Mouse (Mus musculus) hindbrain, embryonic 14.5 days (tissue): ENCODE results near the gene Ephb1. TPM values are rescaled to one million over a fixed set of nuclear protein-coding genes. Genes with fewer than 3 reads are reported as not detected.

Experiments
- ATAC-seq: fragments of 200-750 bp; cut with Nextera tagmentation; 2 replicates; pipeline ENCODE4 v1.8.0; 2017; ENCODE audit warnings: moderate number of reproducible peaks, mild to moderate bottlenecking, moderate TSS enrichment, moderate library complexity; ENCODE audit not compliant: low FRiP score
- DNase-seq: peaks from one replicate; pipeline ENCODE4 v3.0.0-alpha.2; 2015; ENCODE audit warnings: low spot score
- H3K27ac ChIP-seq: fragments of 300-500 bp; sonication (generic); 2 replicates; pipeline ENCODE4 v1.5.1; 2014; ENCODE audit warnings: mild to moderate bottlenecking, moderate library complexity
- H3K27me3 ChIP-seq: fragments of 300-500 bp; sonication (generic); 2 replicates; pipeline ENCODE4 v1.6.1; 2014; ENCODE audit warnings: mild to moderate bottlenecking, low read length, mixed read lengths; ENCODE audit not compliant: control insufficient read depth, insufficient read depth
- H3K36me3 ChIP-seq: fragments of 300-500 bp; sonication (generic); replicated peaks from 2 replicates; pipeline ENCODE4 v1.6.1; 2014; ENCODE audit not compliant: control insufficient read depth, insufficient read depth
- H3K4me1 ChIP-seq: fragments of 300-500 bp; sonication (generic); replicated peaks from 2 replicates; pipeline ENCODE4 v1.6.1; 2014; ENCODE audit warnings: antibody characterized with exemption, low read length, mixed read lengths; ENCODE audit not compliant: control insufficient read depth, insufficient read depth
- H3K4me2 ChIP-seq: fragments of 300-500 bp; sonication (generic); replicated peaks from 2 replicates; pipeline ENCODE4 v1.6.1; 2014; ENCODE audit warnings: mild to moderate bottlenecking, moderate library complexity
- H3K4me3 ChIP-seq: fragments of 300-500 bp; sonication (generic); replicated peaks from 2 replicates; pipeline ENCODE4 v1.5.1; 2014; ENCODE audit warnings: mild to moderate bottlenecking, low read length
- H3K9ac ChIP-seq: fragments of 300-500 bp; sonication (generic); 2 replicates; pipeline ENCODE4 v1.6.1; 2014
- H3K9me3 ChIP-seq: fragments of 300-500 bp; sonication (generic); 2 replicates; pipeline ENCODE4 v1.6.1; 2016; ENCODE audit warnings: low read length; ENCODE audit not compliant: control insufficient read depth
- WGBS: fragments of 180-500 bp; shearing (Covaris S2); extraction: QIAGEN DNeasy Blood & Tissue Kit; methylation state at CpG from one replicate; pipeline ENCODE4 v1.1.7; 2014; 5-methylcytosine and 5-hydroxymethylcytosine counted together
- polyA plus RNA-seq: library from polyadenylated mRNA; unstranded; fragments of >200 nt; fragmentation: Nextera tagmentation; extraction: Ambion mirVana; gene quantifications from 2 replicates; pipeline ENCODE4 v1.2.1, GENCODE M21; 2014

Ephb1 gene
- polyA plus RNA-seq, 1 experiment from 2014 or later, result 52.2 TPM

- H3K4me1 ChIP-seq, result peaks cover 31% of the 10 kb centered on the region; the same call in 1 of the 2 replicates
- H3K27me3 ChIP-seq, result no peaks in the 10 kb centered on the region
- no peak overlapping the region for H3K4me3 ChIP-seq
- DNase-seq, result no peak
- no peaks in the 10 kb centered on the region for H3K36me3 ChIP-seq
- no peak overlapping the region for H3K9ac ChIP-seq
- H3K9me3 ChIP-seq, result no peaks in the 10 kb centered on the region
- ATAC-seq, result no peak
- no peak overlapping the region for H3K4me2 ChIP-seq
- 63% methylated on average over 6 of the region's 6 CpGs for WGBS
- no peak overlapping the region for H3K27ac ChIP-seq
These were observed 9.0 kb downstream of the Ephb1 start for GRCm38 (mm10) chr9:102345474-102345873.

GRCm38 (mm10) chr9:102345047-102345446, 9.4 kb downstream of the Ephb1 start:
- H3K27me3 ChIP-seq, result no peaks in the 10 kb centered on the region
- no peak overlapping the region for H3K4me2 ChIP-seq
- WGBS, result 83% methylated on average over 9 of the region's 9 CpGs
- no peaks in the 10 kb centered on the region for H3K9me3 ChIP-seq
- H3K4me1 ChIP-seq, result peaks cover 28% of the 10 kb centered on the region; the same call in 1 of the 2 replicates
- H3K4me3 ChIP-seq, result no peak overlapping the region
- no peak for ATAC-seq
- no peak overlapping the region for H3K9ac ChIP-seq
- H3K27ac ChIP-seq, result no peak overlapping the region
- no peaks in the 10 kb centered on the region for H3K36me3 ChIP-seq
- no peak for DNase-seq

GRCm38 (mm10) chr9:102344086-102344930, 10.2 kb downstream of the Ephb1 start:
- H3K27me3 ChIP-seq, result no peaks in the 10 kb centered on the region

GRCm38 (mm10) chr9:102343061-102343460, 11.4 kb downstream of the Ephb1 start:
- no peaks in the 10 kb centered on the region for H3K9me3 ChIP-seq
- peaks cover 22% of the 10 kb centered on the region; the same call in 1 of the 2 replicates for H3K4me1 ChIP-seq
- WGBS, result 94% methylated on average over 9 of the region's 9 CpGs
- no peak overlapping the region for H3K27ac ChIP-seq
- no peak overlapping the region for H3K9ac ChIP-seq
- H3K27me3 ChIP-seq, result no peaks in the 10 kb centered on the region
- ATAC-seq (no peak), DNase-seq (no peak)
- no peak overlapping the region for H3K4me3 ChIP-seq
- H3K36me3 ChIP-seq, result 0 out of 2 replicates have a peak, but pooled peaks cover 4% of the 10 kb centered on the region
- H3K4me2 ChIP-seq, result no peak overlapping the region

More at GRCm38 (mm10) chr9:102344086-102344930, 10.2 kb downstream of the Ephb1 start:
- H3K4me1 ChIP-seq, result peaks cover 24% of the 10 kb centered on the region; the same call in 1 of the 2 replicates
- no peak overlapping the region for H3K9ac ChIP-seq
- WGBS, result 84% methylated on average over 10 of the region's 10 CpGs
- no peaks in the 10 kb centered on the region for H3K9me3 ChIP-seq
- no peaks in the 10 kb centered on the region for H3K36me3 ChIP-seq
- no peak overlapping the region for H3K4me2 ChIP-seq
- no peak overlapping the region for H3K27ac ChIP-seq
- no peak overlapping the region for H3K4me3 ChIP-seq
- ATAC-seq (no peak), DNase-seq (no peak)

GRCm38 (mm10) chr9:102342026-102342425, 12.5 kb downstream of the Ephb1 start:
- peaks cover 22% of the 10 kb centered on the region; the same call in 1 of the 2 replicates for H3K4me1 ChIP-seq
- no peak overlapping the region for H3K9ac ChIP-seq
- H3K4me2 ChIP-seq, result no peak overlapping the region
- no peaks in the 10 kb centered on the region for H3K9me3 ChIP-seq
- ATAC-seq (no peak), DNase-seq (no peak)
- no peak overlapping the region for H3K4me3 ChIP-seq
- H3K27me3 ChIP-seq, result no peaks in the 10 kb centered on the region
- WGBS, result 39% methylated on average over 3 of the region's 3 CpGs
- no peak overlapping the region for H3K27ac ChIP-seq
- 0 out of 2 replicates have a peak, but pooled peaks cover 7% of the 10 kb centered on the region for H3K36me3 ChIP-seq

- H3K27ac ChIP-seq, result no peak overlapping the region
- no peaks in the 10 kb centered on the region for H3K9me3 ChIP-seq
- no peak overlapping the region for H3K4me3 ChIP-seq
- H3K4me1 ChIP-seq, result peaks cover 21% of the 10 kb centered on the region; the same call in 1 of the 2 replicates
- WGBS, result 45% methylated on average over 19 of the region's 19 CpGs
- no peak overlapping the region for H3K9ac ChIP-seq
- no peak for DNase-seq
- H3K27me3 ChIP-seq, result no peaks in the 10 kb centered on the region
- no peak overlapping the region for H3K4me2 ChIP-seq
- no peak for ATAC-seq
- 0 out of 2 replicates have a peak, but pooled peaks cover 7% of the 10 kb centered on the region for H3K36me3 ChIP-seq
These were observed 13.7 kb downstream of the Ephb1 start for GRCm38 (mm10) chr9:102340768-102341167.

GRCm38 (mm10) chr9:102335571-102336282, 18.8 kb downstream of the Ephb1 start:
- 80% methylated on average over 11 of the region's 11 CpGs for WGBS
- no peak for DNase-seq
- H3K27me3 ChIP-seq, result no peaks in the 10 kb centered on the region

GRCm38 (mm10) chr9:102330266-102331060, 24.0 kb downstream of the Ephb1 start:
- Histone ChIP-seq H3K9me3 (no peaks in the 10 kb centered on the region), H3K9ac (no peak overlapping the region), H3K36me3 (no peaks in the 10 kb centered on the region), H3K27me3 (no peaks in the 10 kb centered on the region), H3K4me3 (no peak overlapping the region), H3K4me2 (no peak overlapping the region), H3K27ac (no peak overlapping the region), H3K4me1 (0 out of 2 replicates have a peak, but pooled peaks cover 11% of the 10 kb centered on the region)
- WGBS, result 90% methylated on average over 16 of the region's 16 CpGs
- ATAC-seq (no peak), DNase-seq (no peak)

More at GRCm38 (mm10) chr9:102335571-102336282, 18.8 kb downstream of the Ephb1 start:
- Histone ChIP-seq H3K4me2 (no peak overlapping the region), H3K4me1 (peaks cover 3% of the 10 kb centered on the region; the same call in 1 of the 2 replicates), H3K4me3 (no peak overlapping the region), H3K9me3 (no peaks in the 10 kb centered on the region), H3K9ac (no peak overlapping the region), H3K27ac (no peak overlapping the region), H3K36me3 (0 out of 2 replicates have a peak, but pooled peaks cover 7% of the 10 kb centered on the region)
- no peak for ATAC-seq
